16 mouse cellular contexts compared by ENCODE assay signal in genomic region chr11:116683777-116684176, GRCm38 (mm10). TPM values are rescaled to one million over a fixed set of nuclear protein-coding genes. Genes with fewer than 3 reads are reported as not detected.
"Had no signal": no experiment of that assay in that cellular context is flagged by ENCODE, and none has a peak within 500 bp of the region (broad histone marks: within the 10 kb centered on the region; RNA-seq: fewer than 3 reads in every experiment).

No protein-coding gene starts in this region.

- ATAC-seq: hindbrain, embryonic 16.5 days; inflammation-experienced regulatory T-cells, adult 6 months; midbrain, embryonic 15.5 days had no signal

- DNase-seq: lung, adult 2 months; lung, postnatal 14 days; spleen, adult 18-20 months had no signal

- H3K4me2 ChIP-seq: liver, embryonic 11.5 days; liver, embryonic 15.5 days; midbrain, embryonic 11.5 days; midbrain, embryonic 15.5 days; neural tube, embryonic 12.5 days had no signal

- H3K4me1 ChIP-seq: midbrain, embryonic 15.5 days; neural tube, embryonic 12.5 days had no signal

- H3K9ac ChIP-seq: liver, embryonic 15.5 days; midbrain, embryonic 15.5 days; neural tube, embryonic 12.5 days had no signal

- H3K36me3 ChIP-seq: midbrain, embryonic 15.5 days had no signal

- H3K27me3 ChIP-seq: liver, embryonic 15.5 days; midbrain, embryonic 15.5 days; neural tube, embryonic 12.5 days had no signal

- H3K4me3 ChIP-seq: left cerebral cortex, adult 2 months; limb, embryonic 10.5 days; liver, embryonic 15.5 days; megakaryocyte, embryonic 14.5 days; midbrain, embryonic 15.5 days; neural tube, embryonic 12.5 days had no signal

- H3K9me3 ChIP-seq: limb, embryonic 10.5 days; liver, embryonic 15.5 days; megakaryocyte, embryonic 14.5 days; midbrain, embryonic 15.5 days; neural tube, embryonic 12.5 days had no signal

- H3K27ac ChIP-seq: left cerebral cortex, adult 2 months; limb, embryonic 10.5 days; liver, embryonic 15.5 days; macrophage; midbrain, embryonic 15.5 days; neural tube, embryonic 12.5 days had no signal

RNA-seq across cellular contexts. Expression of gene Cygb, which starts 29.7 kb away (rescaled TPM):
- total RNA-seq: monocyte, adult 5-6 weeks had no signal
- polyA plus RNA-seq: macrophage had no signal

RNA-seq across cellular contexts. Expression of gene Prcd, which starts 30.4 kb away (rescaled TPM):
- total RNA-seq: monocyte, adult 5-6 weeks; neutrophil, adult 5-6 weeks had no signal
- polyA plus RNA-seq: inflammation-experienced regulatory T-cells, adult 6 months; macrophage had no signal
